Mouse (Mus musculus): ENCODE results near the gene Tbc1d7.

The Tbc1d7 gene

GRCm38 (mm10) chr13:43197187-43197586, 25.9 kb upstream of the Tbc1d7 start:
- in situ Hi-C loops (cut with MboI, MseI), result loop anchor here (25.0 kb wide), 1 partner anchor 540 kb away; no protein-coding TSS in a partner anchor

GRCm38 (mm10) chr13:43196000-43196399, 24.7 kb upstream of the Tbc1d7 start:
- in situ Hi-C loops (cut with MboI, MseI), result loop anchor here (25.0 kb wide), 1 partner anchor 541 kb away; no protein-coding TSS in a partner anchor

DNA sequence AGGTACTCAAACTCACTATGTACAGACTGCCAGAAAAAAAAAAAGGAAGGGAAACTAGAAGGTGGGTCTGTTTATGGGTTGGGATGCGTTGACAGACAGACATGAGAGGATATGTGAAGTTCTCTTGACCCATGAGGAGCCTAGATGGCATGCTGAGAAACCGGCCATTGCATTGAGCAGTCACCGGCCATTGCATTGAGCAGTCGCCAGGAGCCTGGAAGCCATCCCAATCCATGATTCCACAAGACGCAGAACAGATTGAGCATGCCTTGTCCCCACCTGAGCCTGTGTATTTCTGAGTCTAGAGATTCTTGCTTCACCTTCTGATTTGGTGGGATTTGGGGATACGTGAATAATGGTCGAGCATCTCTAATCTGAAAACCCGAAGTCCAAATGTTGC, 22.6 kb upstream of the Tbc1d7 start:
- in situ Hi-C loops (cut with MboI, MseI), result loop anchor here (25.0 kb wide), 1 partner anchor 543 kb away; no protein-coding TSS in a partner anchor

- in situ Hi-C loops (cut with MboI, MseI), result loop anchor here (25.0 kb wide), 1 partner anchor 544 kb away; no protein-coding TSS in a partner anchor
Observed at GRCm38 (mm10) chr13:43193266-43193665, 22.0 kb upstream of the Tbc1d7 start.

GRCm38 (mm10) chr13:43191741-43192192, 20.5 kb upstream of the Tbc1d7 start:
- in situ Hi-C loops (cut with MboI, MseI), result loop anchor here (25.0 kb wide), 1 partner anchor 546 kb away; no protein-coding TSS in a partner anchor

- in situ Hi-C loops (cut with MboI, MseI), result loop anchor here (25.0 kb wide), 1 partner anchor 546 kb away; no protein-coding TSS in a partner anchor
Observed at GRCm38 (mm10) chr13:43191290-43191689, 20.0 kb upstream of the Tbc1d7 start.

- in situ Hi-C loops (cut with MboI, MseI), result loop anchor here (25.0 kb wide), 1 partner anchor 550 kb away; no protein-coding TSS in a partner anchor
Observed at GRCm38 (mm10) chr13:43187736-43188135, 16.4 kb upstream of the Tbc1d7 start.

GRCm38 (mm10) chr13:43183248-43184055, 12.2 kb upstream of the Tbc1d7 start:
- in situ Hi-C loops (cut with MboI, MseI), result loop anchor here (25.0 kb wide), 1 partner anchor 554 kb away; no protein-coding TSS in a partner anchor

DNA sequence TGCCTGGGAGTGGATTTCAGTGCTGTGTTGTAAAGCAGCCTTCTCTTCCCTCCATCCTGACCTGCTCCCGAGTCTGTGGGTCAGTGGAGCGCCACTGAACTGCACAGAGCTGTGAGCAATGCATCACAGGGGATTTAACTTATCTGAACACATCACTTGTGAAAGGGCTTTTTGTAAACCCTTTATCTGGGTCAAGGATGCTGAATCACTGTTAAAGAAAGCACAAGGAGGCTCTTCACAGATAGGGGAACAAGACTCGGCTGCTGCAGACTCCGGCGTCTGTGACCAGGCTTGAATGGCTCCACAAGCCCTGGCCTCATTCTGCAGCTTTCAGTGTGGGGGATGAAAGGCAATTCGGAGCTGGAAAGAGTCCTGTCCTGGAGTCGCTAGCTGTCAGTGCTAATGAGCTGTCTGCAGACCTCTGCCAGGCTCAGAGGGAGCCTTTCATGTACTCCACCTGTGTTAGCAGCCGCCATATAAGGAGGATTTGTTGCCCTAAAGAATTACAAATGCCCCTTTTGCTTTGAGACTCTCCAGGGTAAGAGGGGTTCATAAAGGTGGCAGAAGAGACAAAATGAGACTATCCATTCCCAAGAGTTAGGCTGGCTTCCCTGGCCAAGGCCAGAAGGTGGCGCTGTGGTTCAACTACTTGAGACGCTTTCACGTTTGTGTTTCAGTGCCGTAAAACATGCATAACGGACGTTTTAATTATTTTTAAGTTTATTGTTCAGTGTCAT, 11.3 kb upstream of the Tbc1d7 start:
- in situ Hi-C loops (cut with MboI, MseI), result loop anchor here (25.0 kb wide), 1 partner anchor 555 kb away; no protein-coding TSS in a partner anchor

DNA sequence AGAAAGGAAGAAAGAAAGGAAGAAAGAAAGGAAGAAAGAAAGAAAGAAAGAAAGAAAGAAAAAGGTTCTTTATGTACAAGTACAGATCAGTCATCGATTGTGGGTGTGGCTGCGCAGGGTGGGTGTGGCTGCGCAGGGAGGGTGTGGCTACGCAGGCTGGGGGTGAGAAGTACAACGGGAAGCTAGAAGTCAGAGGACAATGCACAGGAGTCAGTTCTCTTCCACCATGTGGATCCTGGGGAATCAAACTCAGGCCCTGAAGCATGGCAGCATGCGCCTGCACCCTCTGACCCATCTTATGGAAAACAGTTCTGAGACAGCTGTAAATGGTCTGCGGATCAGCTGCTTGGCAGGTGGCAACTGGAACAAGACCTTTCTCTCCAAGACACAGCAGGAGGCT, 9.8 kb upstream of the Tbc1d7 start:
- in situ Hi-C loops (cut with MboI, MseI), result loop anchor here (25.0 kb wide), 1 partner anchor 556 kb away; no protein-coding TSS in a partner anchor

DNA sequence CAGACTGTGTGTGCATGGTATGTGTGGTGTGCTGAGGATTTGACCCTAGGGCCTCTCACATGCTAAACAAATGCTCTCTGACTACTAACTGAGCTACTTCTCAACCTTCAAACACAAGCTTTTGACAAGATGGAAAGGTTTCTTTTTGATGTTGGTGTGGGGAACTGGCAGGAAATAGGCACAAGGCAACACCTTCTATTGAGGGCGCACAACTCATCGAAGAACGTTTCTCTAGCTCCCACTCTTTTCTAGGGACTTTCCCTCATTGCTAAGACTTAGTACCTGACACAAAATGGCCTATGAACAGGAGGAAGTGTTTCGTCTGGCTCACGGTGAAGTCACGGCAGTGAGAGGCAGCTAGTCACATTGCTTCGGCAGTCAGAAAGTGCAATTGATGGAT, 6.0 kb upstream of the Tbc1d7 start:
- in situ Hi-C loops (cut with MboI, MseI), result loop anchor here (5.0 to 25.0 kb wide), 2 partner anchors 380 to 560 kb away; no protein-coding TSS in a partner anchor

DNA sequence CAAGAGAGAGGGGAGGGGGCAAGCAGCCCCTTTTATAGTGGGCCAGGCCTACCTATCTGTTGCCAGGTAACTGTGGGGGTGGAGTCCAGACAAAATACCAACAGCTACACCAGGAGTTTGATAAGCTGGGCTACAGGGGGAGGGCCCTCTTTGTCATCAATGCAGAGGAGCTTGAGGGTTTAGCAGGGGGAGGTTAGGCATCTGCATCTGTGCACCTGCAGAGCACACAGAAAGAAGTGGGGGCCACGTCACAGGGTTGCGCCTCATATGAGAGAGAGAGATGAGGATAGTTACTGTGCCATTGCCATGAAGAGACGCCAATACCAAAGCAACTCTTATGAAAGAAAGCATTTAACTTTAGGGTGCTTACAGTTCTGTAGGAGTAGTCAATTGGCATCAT, 5.4 kb upstream of the Tbc1d7 start:
- in situ Hi-C loops (cut with MboI, MseI), result loop anchor here (5.0 to 25.0 kb wide), 2 partner anchors 381 to 561 kb away; no protein-coding TSS in a partner anchor

- in situ Hi-C loops (cut with MboI, MseI), result no loop called here
Observed at GRCm38 (mm10) chr13:43173262-43173661, 2.0 kb upstream of the Tbc1d7 start.

- in situ Hi-C loops (cut with MboI, MseI), result no loop called here
Observed at GRCm38 (mm10) chr13:43172036-43172713, 874 bp upstream of the Tbc1d7 start.

GRCm38 (mm10) chr13:43167721-43168120, 3.6 kb downstream of the Tbc1d7 start:
- in situ Hi-C loops (cut with MboI, MseI), result no loop called here

- in situ Hi-C loops (cut with MboI, MseI), result no loop called here
Observed at GRCm38 (mm10) chr13:43159429-43159828, 11.9 kb downstream of the Tbc1d7 start.

- in situ Hi-C loops (cut with MboI, MseI), result no loop called here
Observed at GRCm38 (mm10) chr13:43158281-43158680, 13.0 kb downstream of the Tbc1d7 start.

- in situ Hi-C loops (cut with MboI, MseI), result no loop called here
Observed at GRCm38 (mm10) chr13:43157370-43157769, 13.9 kb downstream of the Tbc1d7 start.

GRCm38 (mm10) chr13:43152005-43152520, 19.2 kb downstream of the Tbc1d7 start:
- in situ Hi-C loops (cut with MboI, MseI), result no loop called here

GRCm38 (mm10) chr13:43149661-43150060, 21.6 kb downstream of the Tbc1d7 start:
- in situ Hi-C loops (cut with MboI, MseI), result no loop called here

DNA sequence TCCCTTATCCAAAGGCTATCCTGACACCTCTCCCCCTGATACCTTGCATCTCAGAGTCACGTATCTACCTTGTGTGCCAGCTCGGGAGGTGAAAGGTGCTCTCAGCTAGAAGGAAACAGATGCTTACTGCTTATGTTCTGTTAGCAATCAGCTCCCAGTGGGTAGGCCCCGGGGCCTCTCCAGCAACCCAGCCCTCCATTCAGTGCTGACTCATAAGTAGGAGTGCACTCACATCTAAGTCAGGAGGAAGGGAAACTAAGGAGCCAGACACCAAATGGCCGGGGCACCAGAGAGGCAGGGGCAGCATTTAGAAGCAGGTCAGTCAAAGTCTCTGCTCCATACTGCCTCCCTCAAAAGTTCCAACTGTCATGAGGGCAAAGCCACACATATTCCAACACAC, 22.6 kb downstream of the Tbc1d7 start:
- in situ Hi-C loops (cut with MboI, MseI), result no loop called here
